Mouse (Mus musculus) liver, embryonic 15.5 days (tissue): ENCODE measurements around the gene Gm17078. TPM values are rescaled to one million over a fixed set of nuclear protein-coding genes. Genes with fewer than 3 reads are reported as not detected.
"Not testable (repeated sequence)": the region's sequence is repeated elsewhere in the genome, so short reads cannot be mapped to it uniquely, and the experiment has no call there.

Experiments
- ATAC-seq: fragments of 200-750 bp; cut with Nextera tagmentation; 2 replicates; pipeline ENCODE4 v1.8.0; 2017; ENCODE audit warnings: moderate number of reproducible peaks, mild to moderate bottlenecking, moderate library complexity; ENCODE audit not compliant: insufficient read depth
- H3K27ac ChIP-seq: fragments of 300-500 bp; sonication (generic); replicated peaks from 2 replicates; pipeline ENCODE4 v1.5.1; 2015; ENCODE audit warnings: mild to moderate bottlenecking, inconsistent platforms
- H3K27me3 ChIP-seq: fragments of 300-500 bp; sonication (generic); 2 replicates; pipeline ENCODE4 v1.6.1; 2015; ENCODE audit warnings: mild to moderate bottlenecking, inconsistent platforms
- H3K36me3 ChIP-seq: fragments of 300-500 bp; sonication (generic); replicated peaks from 2 replicates; pipeline ENCODE4 v1.6.1; 2015; ENCODE audit warnings: moderate library complexity, mild to moderate bottlenecking, inconsistent platforms
- H3K4me1 ChIP-seq: fragments of 300-500 bp; sonication (generic); replicated peaks from 2 replicates; pipeline ENCODE4 v1.6.1; 2015; ENCODE audit warnings: inconsistent platforms
- H3K4me2 ChIP-seq: fragments of 300-500 bp; sonication (generic); 2 replicates; pipeline ENCODE4 v1.6.1; 2015; ENCODE audit warnings: moderate library complexity, mild to moderate bottlenecking, inconsistent platforms
- H3K4me3 ChIP-seq: fragments of 300-500 bp; sonication (generic); replicated peaks from 2 replicates; pipeline ENCODE4 v1.5.1; 2015; ENCODE audit warnings: mild to moderate bottlenecking, inconsistent platforms
- H3K9ac ChIP-seq: fragments of 300-500 bp; sonication (generic); 2 replicates; pipeline ENCODE4 v1.6.1; 2015; ENCODE audit warnings: moderate library complexity, mild to moderate bottlenecking, inconsistent platforms
- H3K9me3 ChIP-seq: fragments of 300-500 bp; sonication (generic); replicated peaks from 2 replicates; pipeline ENCODE4 v1.6.1; 2016; ENCODE audit warnings: inconsistent platforms
- WGBS: fragments of 180-500 bp; shearing (Covaris S2); methylation state at CpG from one replicate; pipeline ENCODE4 v1.1.7; 2015; ENCODE audit warnings: mixed read lengths; ENCODE audit not compliant: insufficient replicate concordance; 5-methylcytosine and 5-hydroxymethylcytosine counted together
- polyA plus RNA-seq: library from polyadenylated mRNA; unstranded; fragments of >200 nt; fragmentation: Nextera tagmentation; extraction: Ambion mirVana; gene quantifications from 2 replicates; pipeline ENCODE4 v1.2.1, GENCODE M21; 2015

The Gm17078 gene
- polyA plus RNA-seq: not detected in 2 replicates

GRCm38 (mm10) chr14:51611210-51611609 lies at the start of gene Gm17078:
TSS of gene Gm17078 (minus strand) at chr14:51611310.
- WGBS: 52% methylated on average over 1 of the region's 1 CpGs
- H3K4me1 ChIP-seq: no peaks in the 10 kb centered on the region
- no peaks in the 10 kb centered on the region for H3K36me3 ChIP-seq
- no peak within 1 kb of the TSS for H3K4me2 ChIP-seq
- no peak for ATAC-seq
- H3K9me3 ChIP-seq: no peaks in the 10 kb centered on the region
- no peak within 1 kb of the TSS for H3K4me3 ChIP-seq
- no peaks in the 10 kb centered on the region for H3K27me3 ChIP-seq
- no peak within 1 kb of the TSS for H3K9ac ChIP-seq
- H3K27ac ChIP-seq: no peak within 1 kb of the TSS

DNA sequence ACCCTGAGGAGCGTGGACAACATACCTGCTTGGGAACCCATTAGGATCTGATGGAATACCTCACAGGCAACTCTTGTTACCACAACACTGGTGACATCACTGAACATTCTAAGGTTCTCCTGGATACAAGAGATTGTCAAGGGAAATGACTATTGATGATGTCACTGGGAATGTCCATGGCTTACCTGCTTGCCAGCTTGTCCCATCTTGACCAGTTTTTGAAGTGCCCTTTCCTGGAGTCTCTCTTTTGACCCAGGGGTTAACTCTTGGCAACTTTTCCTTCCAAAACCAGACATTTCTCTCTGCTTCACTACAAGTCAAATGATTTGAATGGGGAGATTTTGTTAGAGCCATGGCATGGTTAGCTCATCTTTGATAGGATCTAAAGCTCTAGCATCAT lies 24.5 kb upstream of the Gm17078 start, which contains the start of gene Gm4181:
Gm4181 (minus strand) TSS at position 101 of the 400 bp plus-strand sequence.
- H3K9me3 ChIP-seq, H3K36me3 ChIP-seq, H3K4me3 ChIP-seq, H3K4me2 ChIP-seq, H3K9ac ChIP-seq, H3K27ac ChIP-seq, H3K4me1 ChIP-seq, H3K27me3 ChIP-seq, ATAC-seq: not testable (repeated sequence)
- 42% methylated on average over 1 of the region's 1 CpGs for WGBS

DNA sequence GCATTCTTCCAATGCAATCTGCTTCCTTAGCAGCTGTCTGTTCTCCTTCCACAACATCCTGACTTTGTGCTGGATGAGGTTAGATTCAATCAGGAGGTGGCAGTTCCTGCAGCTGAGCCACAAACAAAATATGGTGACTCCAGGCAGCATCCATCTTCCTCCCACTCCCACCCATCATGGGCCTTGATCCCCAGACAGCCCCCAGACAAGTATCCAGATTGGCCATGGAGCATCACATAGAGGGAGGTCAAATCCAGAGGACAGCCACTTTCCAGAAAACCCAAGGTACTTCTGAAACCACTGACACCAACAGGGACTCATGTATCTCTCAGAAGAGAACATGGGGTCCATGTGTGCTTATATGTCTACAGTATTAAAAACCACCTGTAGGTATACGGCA lies 21.3 kb upstream of the Gm17078 start:
- not testable (repeated sequence) for H3K4me3 ChIP-seq, H3K36me3 ChIP-seq, ATAC-seq, H3K27me3 ChIP-seq, H3K4me2 ChIP-seq, H3K4me1 ChIP-seq, H3K27ac ChIP-seq, H3K9ac ChIP-seq, H3K9me3 ChIP-seq
- WGBS: 68% methylated on average over 1 of the region's 1 CpGs

DNA sequence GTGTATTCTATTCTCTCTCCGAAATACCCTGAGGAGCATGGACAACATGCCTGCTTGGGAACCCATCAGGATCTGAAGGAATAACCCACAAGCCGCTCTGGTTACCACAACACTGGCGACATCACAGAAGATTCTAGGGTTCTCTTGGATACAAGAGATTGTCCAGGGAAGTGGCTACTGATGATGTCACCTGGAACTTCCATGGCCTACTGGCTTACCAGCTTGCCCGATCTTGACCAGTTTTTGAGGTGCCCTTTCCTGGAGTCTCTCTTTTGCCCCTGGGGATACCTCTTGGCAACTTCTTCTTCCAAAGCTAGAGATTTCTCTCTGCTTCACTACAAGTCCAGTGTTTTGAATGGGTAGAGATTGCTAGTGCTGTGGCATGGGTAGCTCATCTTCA lies 19.1 kb downstream of the Gm17078 start, which contains the start of gene Gm17174:
Gm17174 (minus strand) TSS at position 101 of the 400 bp plus-strand sequence.
- not testable (repeated sequence) for H3K4me2 ChIP-seq, H3K9ac ChIP-seq, ATAC-seq, H3K27ac ChIP-seq, H3K4me3 ChIP-seq, H3K4me1 ChIP-seq, H3K36me3 ChIP-seq, H3K27me3 ChIP-seq, H3K9me3 ChIP-seq
- WGBS: 55% methylated on average over 4 of the region's 4 CpGs

DNA sequence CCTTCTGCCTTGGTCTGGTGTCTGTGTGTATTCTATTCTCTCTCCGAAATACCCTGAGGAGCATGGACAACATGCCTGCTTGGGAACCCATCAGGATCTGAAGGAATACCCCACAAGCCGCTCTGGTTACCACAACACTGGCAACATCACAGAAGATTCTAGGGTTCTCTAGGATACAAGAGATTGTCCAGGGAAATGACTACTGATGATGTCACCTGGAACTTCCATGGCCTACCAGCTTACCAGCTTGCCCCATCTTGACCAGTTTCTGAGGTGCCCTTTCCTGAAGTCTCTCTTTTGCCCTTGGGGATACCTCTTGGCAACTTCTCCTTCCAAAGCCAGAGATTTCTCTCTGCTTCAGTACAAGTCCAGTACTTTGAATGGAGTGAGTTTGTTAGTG lies 37.1 kb downstream of the Gm17078 start, which contains the start of gene Gm17175:
Gm17175 (minus strand) TSS at position 101 of the 400 bp plus-strand sequence.
- WGBS: 59% methylated on average over 2 of the region's 2 CpGs
- not testable (repeated sequence) for H3K9ac ChIP-seq, ATAC-seq, H3K4me2 ChIP-seq, H3K4me1 ChIP-seq, H3K9me3 ChIP-seq, H3K27me3 ChIP-seq, H3K4me3 ChIP-seq, H3K36me3 ChIP-seq, H3K27ac ChIP-seq

Other genes starting within 250 kb of the Gm17078 start
- not detected in 2 replicates for gene Gm7247, start 249.6 kb downstream of the Gm17078 start, polyA plus RNA-seq
- not detected in 2 replicates for gene Vmn2r88, start 200.5 kb downstream of the Gm17078 start, polyA plus RNA-seq
- gene Vmn2r89, start 159.5 kb downstream of the Gm17078 start, polyA plus RNA-seq: not detected in 2 replicates
- 0.09 and 0.13 TPM in 2 replicates for gene Gm5622, start 58.5 kb downstream of the Gm17078 start, polyA plus RNA-seq
- gene Gm17175, start 37.2 kb downstream of the Gm17078 start, polyA plus RNA-seq: not detected in 2 replicates
- gene Gm17174, start 19.2 kb downstream of the Gm17078 start, polyA plus RNA-seq: not detected in 2 replicates
- gene Gm4181, start 24.4 kb upstream of the Gm17078 start, polyA plus RNA-seq: not detected in 2 replicates
- not detected in 2 replicates for gene Gm17079, start 84.2 kb upstream of the Gm17078 start, polyA plus RNA-seq
- gene Gm5800, start 105.9 kb upstream of the Gm17078 start, polyA plus RNA-seq: not detected in 2 replicates
- gene Ang4, start 162.3 kb upstream of the Gm17078 start, polyA plus RNA-seq: not detected in 2 replicates
- not detected in 2 replicates for gene AY358078, start 188.7 kb upstream of the Gm17078 start, polyA plus RNA-seq
- gene Ear6, start 242.4 kb upstream of the Gm17078 start, polyA plus RNA-seq: 6.1 and 12.4 TPM in 2 replicates